Mouse (Mus musculus) ES-E14 (cell line): ENCODE measurements at regions not wholly inside any gene's neighbourhood (a gene's known extent, or its start where the extent isn't known, plus 50 kb on each side); places are given as distances from the start of the nearest gene placed in this dataset.

Experiments used
- DNase-seq: peaks from one replicate; pipeline ENCODE4 v3.0.0-alpha.2; 2013; ENCODE audit warnings: low read depth, low spot score
- H3K27ac ChIP-seq: 2 replicates; pipeline ENCODE4 v1.5.1; 2012; ENCODE audit warnings: low read depth, mild to moderate bottlenecking, low read length, moderate library complexity, mixed read lengths; ENCODE audit not compliant: poor library complexity, insufficient read depth, severe bottlenecking
- H3K36me3 ChIP-seq: 2 replicates; pipeline ENCODE4 v1.6.1; 2012; ENCODE audit warnings: mild to moderate bottlenecking, low read length, moderate library complexity, mixed read lengths; ENCODE audit not compliant: control insufficient read depth, poor library complexity, insufficient read depth, severe bottlenecking
- H3K4me1 ChIP-seq, 2 experiments: fragments of 150-350 bp in 1 of 2; sonication (generic) in 1 of 2; 2 replicates each; pipeline ENCODE4 v1.6.1; 2012; ENCODE audit warnings: low read length in 2 of 2, mild to moderate bottlenecking in 1 of 2, mixed read lengths in 1 of 2; ENCODE audit not compliant: control insufficient read depth in 2 of 2, insufficient read depth in 2 of 2, poor library complexity in 1 of 2
- H3K4me3 ChIP-seq, 2 experiments: fragments of 150-350 bp in 1 of 2; sonication (generic) in 1 of 2; 2 replicates each; pipeline ENCODE4 v1.5.1; 2012; ENCODE audit warnings: low read length in 2 of 2, low read depth in 1 of 2, mild to moderate bottlenecking in 1 of 2, mixed read lengths in 1 of 2; ENCODE audit not compliant: insufficient read depth in 1 of 2, poor library complexity in 1 of 2, severe bottlenecking in 1 of 2
- H3K9ac ChIP-seq: 2 replicates; pipeline ENCODE4 v1.6.1; 2012; ENCODE audit warnings: low read depth, mild to moderate bottlenecking, low read length, mixed read lengths; ENCODE audit not compliant: poor library complexity, insufficient read depth, severe bottlenecking
- H3K9me3 ChIP-seq: fragments of 150-350 bp; sonication (generic); 2 replicates; pipeline ENCODE4 v1.6.1; 2012; ENCODE audit warnings: low read depth, mild to moderate bottlenecking, low read length; ENCODE audit not compliant: control insufficient read depth, insufficient read depth
- CHD2 ChIP-seq: IDR thresholded peaks from 2 replicates; pipeline ENCODE4 v1.6.1; 2014; ENCODE audit warnings: mild to moderate bottlenecking, low read depth, low read length, inconsistent platforms
- HCFC1 ChIP-seq: IDR thresholded peaks from 2 replicates; pipeline ENCODE4 v1.6.1; 2012; ENCODE audit warnings: low read length, inconsistent platforms, borderline replicate concordance; ENCODE audit not compliant: insufficient read depth
- MAFK ChIP-seq: IDR thresholded peaks from 2 replicates; pipeline ENCODE4 v1.6.1; 2014; ENCODE audit warnings: mild to moderate bottlenecking, low read depth, low read length, inconsistent platforms; ENCODE audit not compliant: insufficient read depth
- ZC3H11A ChIP-seq: IDR thresholded peaks from 2 replicates; pipeline ENCODE4 v1.6.1; 2012; ENCODE audit warnings: low read depth, mild to moderate bottlenecking, inconsistent platforms, low read length, borderline replicate concordance
- ZNF384 ChIP-seq: IDR thresholded peaks from 2 replicates; pipeline ENCODE4 v1.6.1; 2012; ENCODE audit warnings: low read depth, low read length, inconsistent platforms
- in situ Hi-C, 2 experiments: fragments of 600-800 bp; cut with MboI; formaldehyde crosslinking; loops; one replicate each; pipeline ENCODE4 v1.15.1; 2025; ENCODE audit warnings: low sequenced_read_pairs in 2 of 2, inconsistent platforms in 1 of 2; ENCODE audit not compliant: unreplicated experiment in 2 of 2

- no peak overlapping the region for H3K4me3 ChIP-seq
- no peak overlapping the region for H3K9ac ChIP-seq
- DNase-seq = no peak
- no peak overlapping the region for H3K27ac ChIP-seq
- no peaks in the 10 kb centered on the region for H3K4me1 ChIP-seq
- no peaks in the 10 kb centered on the region for H3K9me3 ChIP-seq
- TF ChIP-seq CHD2 (no peak), ZC3H11A (no peak), ZNF384 (no peak), MAFK (no peak), HCFC1 (no peak)
- no peaks in the 10 kb centered on the region for H3K36me3 ChIP-seq
- in situ Hi-C loops = no loop called here
Measured at GRCm38 (mm10) chr9:88276023-88276568, 50.9 kb upstream of the Nt5e start.

DNA sequence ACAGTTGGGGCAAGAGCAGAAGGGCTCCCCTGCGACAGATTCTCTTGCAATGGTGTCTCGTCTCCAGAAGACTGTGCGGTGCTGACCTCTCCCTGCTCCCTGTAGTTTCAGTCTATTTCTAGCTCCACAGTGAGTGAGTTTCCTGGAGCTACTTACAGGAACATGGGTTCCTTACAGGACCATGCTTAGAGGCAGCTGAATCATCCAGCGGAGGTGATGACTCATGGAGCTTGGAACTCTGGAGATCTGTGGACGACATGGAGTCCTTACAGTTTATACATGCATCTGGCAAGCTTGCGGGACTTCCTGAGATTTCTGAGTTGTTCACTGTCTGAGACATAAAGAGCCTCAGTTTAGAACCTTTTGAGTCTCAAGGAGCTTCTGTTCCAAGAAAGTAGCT lies 50.0 kb upstream of the Nt5e start:
- Histone ChIP-seq H3K9me3 (no peaks in the 10 kb centered on the region), H3K4me1 (no peaks in the 10 kb centered on the region), H3K4me3 (no peak overlapping the region), H3K9ac (no peak overlapping the region), H3K27ac (no peak overlapping the region), H3K36me3 (no peaks in the 10 kb centered on the region)
- in situ Hi-C loops = no loop called here
- no peak for DNase-seq
- no peak for TF ChIP-seq ZNF384
- no peak for TF ChIP-seq ZC3H11A
- TF ChIP-seq MAFK = no peak
- TF ChIP-seq CHD2 = no peak
- no peak for TF ChIP-seq HCFC1
